Mouse (Mus musculus): ENCODE data around the gene Hamp.
"Not testable (repeated sequence)": the region's sequence is repeated elsewhere in the genome, so short reads cannot be mapped to it uniquely, and the experiment has no call there.

GRCm38 (mm10) chr7:30935422-30936099 lies 8.3 kb downstream of the Hamp start:
- not testable (repeated sequence) for TF ChIP-seq CTCF, EP300 (IDR thresholded peaks at IDR 0.05; ENCODE audit: low read depth)
